Mouse (Mus musculus) testis, adult 2 months (tissue): ENCODE measurements at regions not wholly inside any gene's neighbourhood (a gene's known extent, or its start where the extent isn't known, plus 50 kb on each side); places are given as distances from the start of the nearest gene placed in this dataset.

ENCODE experiments used
- CTCF ChIP-seq: fragments of 200-500 bp; IDR thresholded peaks from 2 replicates; pipeline ENCODE4 v1.5.1; 2012; ENCODE audit warnings: low read depth, mild to moderate bottlenecking, inconsistent platforms, low read length, moderate library complexity; ENCODE audit not compliant: control insufficient read depth, insufficient read depth, insufficient replicate concordance
- POLR2A ChIP-seq: fragments of 200-500 bp; IDR thresholded peaks from 2 replicates; pipeline ENCODE4 v1.6.1; 2012; ENCODE audit warnings: low read depth, mild to moderate bottlenecking, inconsistent platforms, low read length, moderate library complexity; ENCODE audit not compliant: control insufficient read depth

- TF ChIP-seq POLR2A = no peak
- TF ChIP-seq CTCF = no peak
Observed at GRCm38 (mm10) chr14:61803421-61803925, 196.2 kb downstream of the Kcnrg start.
